Mouse (Mus musculus) midbrain, postnatal 0 days (tissue): ENCODE results near the gene Ptch2. TPM values are rescaled to one million over a fixed set of nuclear protein-coding genes. Genes with fewer than 3 reads are reported as not detected.

Experiments
- ATAC-seq: fragments of 200-750 bp; cut with Nextera tagmentation; 2 replicates; pipeline ENCODE4 v1.8.0; 2017; ENCODE audit warnings: moderate number of reproducible peaks, mild to moderate bottlenecking, moderate TSS enrichment, moderate library complexity; ENCODE audit not compliant: low FRiP score
- DNase-seq: peaks from one replicate; pipeline ENCODE4 v3.0.0-alpha.2; 2015; ENCODE audit warnings: low spot score
- H3K27ac ChIP-seq: fragments of 300-500 bp; sonication (generic); 2 replicates; pipeline ENCODE4 v1.5.1; 2014; ENCODE audit warnings: low read depth, mild to moderate bottlenecking, low read length, mixed read lengths
- H3K27me3 ChIP-seq: fragments of 300-500 bp; sonication (generic); 2 replicates; pipeline ENCODE4 v1.6.1; 2014; ENCODE audit warnings: low read length, control low read depth, mixed read lengths; ENCODE audit not compliant: insufficient read depth
- H3K36me3 ChIP-seq: fragments of 300-500 bp; sonication (generic); 2 replicates; pipeline ENCODE4 v1.6.1; 2014; ENCODE audit warnings: low read length, control low read depth, mixed read lengths; ENCODE audit not compliant: insufficient read depth
- H3K4me1 ChIP-seq: fragments of 300-500 bp; sonication (generic); 2 replicates; pipeline ENCODE4 v1.6.1; 2014; ENCODE audit warnings: mild to moderate bottlenecking, control low read depth, antibody characterized with exemption, low read length, mixed read lengths; ENCODE audit not compliant: insufficient read depth
- H3K4me2 ChIP-seq: fragments of 300-500 bp; sonication (generic); 2 replicates; pipeline ENCODE4 v1.6.1; 2014; ENCODE audit warnings: low read depth, mild to moderate bottlenecking, low read length, mixed read lengths; ENCODE audit not compliant: poor library complexity, severe bottlenecking
- H3K4me3 ChIP-seq: fragments of 300-500 bp; sonication (generic); 2 replicates; pipeline ENCODE4 v1.5.1; 2014; ENCODE audit warnings: low read depth, mild to moderate bottlenecking, low read length, moderate library complexity
- H3K9ac ChIP-seq: fragments of 300-500 bp; sonication (generic); replicated peaks from 2 replicates; pipeline ENCODE4 v1.6.1; 2014; ENCODE audit warnings: mild to moderate bottlenecking, low read length, moderate library complexity, mixed read lengths; ENCODE audit not compliant: poor library complexity, severe bottlenecking
- H3K9me3 ChIP-seq: fragments of 300-500 bp; sonication (generic); 2 replicates; pipeline ENCODE4 v1.6.1; 2016; ENCODE audit warnings: low read length, control low read depth
- CTCF ChIP-seq: IDR thresholded peaks from 2 replicates; pipeline ENCODE4 v1.5.1; 2016; ENCODE audit warnings: antibody characterized with exemption, mild to moderate bottlenecking
- WGBS: fragments of 180-500 bp; shearing (Covaris S2); extraction: QIAGEN DNeasy Blood & Tissue Kit; methylation state at CpG from one replicate; pipeline ENCODE4 v1.1.7; 2014; 5-methylcytosine and 5-hydroxymethylcytosine counted together
- polyA plus RNA-seq: library from polyadenylated mRNA; unstranded; fragments of >200 nt; fragmentation: Nextera tagmentation; extraction: Ambion mirVana; gene quantifications from 2 replicates; pipeline ENCODE4 v1.2.1, GENCODE M21; 2015
- total RNA-seq: library from RNA; depleted of rRNA; stranded (reverse); fragments of >200 nt; gene quantifications from 2 replicates; pipeline ENCODE4 v1.2.3, GENCODE M21; 2014

Ptch2 gene
- total and polyA plus RNA-seq, 2 experiments from 2014 or later = 3.7 to 12.2 TPM

DNA sequence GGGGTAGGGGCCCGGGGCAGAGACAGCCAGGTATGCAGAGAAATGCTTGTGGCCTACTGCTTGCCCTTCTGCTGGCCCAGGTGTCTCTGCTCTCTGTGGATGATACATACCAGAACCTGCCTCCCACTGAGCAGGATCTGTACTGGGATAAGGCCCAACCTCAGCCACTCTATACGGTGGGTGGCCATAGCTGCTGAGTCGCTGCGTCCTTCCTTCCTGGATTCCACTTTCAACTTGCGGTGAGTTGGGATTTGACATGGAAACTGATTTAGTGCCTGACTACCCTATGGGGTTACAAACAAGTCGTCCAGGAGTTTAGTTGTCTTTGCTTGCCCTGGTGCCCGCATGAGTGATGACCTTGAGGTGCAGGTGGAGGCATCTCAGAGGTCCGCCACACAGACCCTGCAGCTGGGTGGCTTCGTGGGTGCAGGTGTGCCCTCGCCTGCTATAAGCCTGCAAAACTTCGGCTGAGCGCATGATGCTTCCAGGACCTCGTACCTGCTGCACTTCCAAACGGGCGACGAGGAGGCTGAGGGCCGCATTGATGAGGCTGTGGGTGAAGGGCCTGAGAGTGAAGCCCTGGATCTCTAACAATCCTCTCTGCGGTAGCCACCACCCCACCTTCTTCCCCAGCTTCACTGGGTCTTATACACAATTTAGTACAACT, 52.3 kb downstream of the Ptch2 start:
- Histone ChIP-seq H3K4me3 (no peak overlapping the region), H3K4me2 (no peak overlapping the region), H3K27me3 (no peaks in the 10 kb centered on the region), H3K27ac (no peak overlapping the region), H3K36me3 (peaks cover 24% of the 10 kb centered on the region), H3K9ac (no peak overlapping the region), H3K4me1 (no peaks in the 10 kb centered on the region), H3K9me3 (no peaks in the 10 kb centered on the region)
- ATAC-seq (no peak), DNase-seq (no peak)
- no peak for TF ChIP-seq CTCF
- WGBS = 86% methylated on average over 18 of the region's 18 CpGs

DNA sequence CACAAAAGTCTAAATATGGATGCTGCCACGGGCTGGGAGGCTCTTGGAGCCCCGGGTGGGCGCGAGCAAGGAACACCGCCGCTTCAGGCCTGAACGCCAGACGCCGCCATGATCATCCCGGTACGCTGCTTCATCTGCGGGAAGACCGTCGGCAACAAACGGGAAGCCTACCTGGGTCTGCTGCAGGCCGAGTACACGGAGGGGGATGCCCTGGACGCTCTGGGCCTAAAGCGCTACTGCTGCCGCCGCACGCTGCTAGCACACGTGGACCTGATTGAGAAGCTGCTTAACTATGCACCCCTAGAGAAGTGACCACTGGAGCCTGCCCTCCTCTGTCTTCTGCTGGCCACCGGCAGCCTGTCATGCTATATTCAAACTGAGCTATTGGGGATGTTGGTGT, 52.9 kb downstream of the Ptch2 start:
- ATAC-seq (no peak), DNase-seq (no peak)
- Histone ChIP-seq H3K4me2 (no peak overlapping the region), H3K9ac (no peak overlapping the region), H3K27me3 (no peaks in the 10 kb centered on the region), H3K36me3 (peaks cover 28% of the 10 kb centered on the region), H3K27ac (no peak overlapping the region), H3K4me3 (no peak overlapping the region), H3K4me1 (no peaks in the 10 kb centered on the region), H3K9me3 (no peaks in the 10 kb centered on the region)
- TF ChIP-seq CTCF = no peak
- WGBS = 63% methylated on average over 24 of the region's 24 CpGs

DNA sequence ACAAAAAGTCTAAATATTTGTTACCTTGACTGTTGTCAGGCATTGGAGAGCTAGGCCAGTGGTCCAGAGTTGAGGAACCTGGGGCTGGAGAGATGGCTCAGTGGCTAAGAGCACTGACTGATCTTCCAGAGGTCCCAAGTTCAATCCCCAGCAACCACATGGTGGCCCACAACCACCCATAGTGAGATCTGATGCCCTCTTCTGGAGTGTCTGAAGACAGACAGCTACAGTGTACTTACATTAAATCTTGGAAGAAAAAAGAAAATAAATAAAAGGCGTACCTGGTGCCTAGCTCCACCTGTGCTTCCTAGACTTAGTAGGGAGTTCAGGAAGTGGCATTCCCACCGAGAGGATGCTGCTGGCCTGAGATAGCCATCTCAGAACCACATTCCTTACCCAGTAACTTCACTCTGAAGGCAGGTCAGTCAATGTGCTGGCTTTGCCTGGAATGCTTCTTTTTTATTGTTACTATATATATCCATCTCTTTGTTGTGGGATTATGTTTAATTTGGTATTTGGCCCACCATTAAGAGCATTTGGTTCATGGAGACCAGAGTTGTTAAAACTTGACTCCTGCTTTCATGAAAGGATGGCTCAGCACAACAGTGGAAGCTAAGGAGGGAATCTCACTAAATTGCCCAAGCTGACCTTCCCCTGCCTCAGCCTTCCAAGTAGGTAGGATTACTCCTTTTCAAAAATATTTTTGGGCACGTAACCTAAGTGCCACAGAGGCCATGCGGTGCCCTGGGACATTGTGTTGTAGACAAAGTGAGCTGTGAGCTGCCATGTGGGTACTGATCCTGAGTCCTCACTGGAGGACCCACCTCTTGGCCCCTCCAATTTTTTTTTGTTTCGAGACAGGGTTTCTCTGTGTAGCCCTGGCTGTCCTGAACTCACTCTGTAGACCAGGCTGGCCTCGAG, 53.7 kb downstream of the Ptch2 start:
- TF ChIP-seq CTCF = peak; percentile 25
- H3K27me3 ChIP-seq = no peaks in the 10 kb centered on the region
- H3K36me3 ChIP-seq = peaks cover 32% of the 10 kb centered on the region
- H3K9me3 ChIP-seq = no peaks in the 10 kb centered on the region
- no peak overlapping the region for H3K4me2 ChIP-seq
- DNase-seq (no peak), ATAC-seq (no peak)
- H3K4me3 ChIP-seq = no peak overlapping the region
- H3K9ac ChIP-seq = no peak overlapping the region
- WGBS = 77% methylated on average over 6 of the region's 6 CpGs
- H3K4me1 ChIP-seq = no peaks in the 10 kb centered on the region
- H3K27ac ChIP-seq = no peak overlapping the region

GRCm38 (mm10) chr4:117150212-117150733, 54.4 kb downstream of the Ptch2 start:
- ATAC-seq (no peak), DNase-seq (no peak)
- no peaks in the 10 kb centered on the region for H3K9me3 ChIP-seq
- H3K4me3 ChIP-seq = no peak overlapping the region
- no peak overlapping the region for H3K27ac ChIP-seq
- no peak overlapping the region for H3K4me2 ChIP-seq
- H3K4me1 ChIP-seq = no peaks in the 10 kb centered on the region
- TF ChIP-seq CTCF = no peak
- peaks cover 32% of the 10 kb centered on the region for H3K36me3 ChIP-seq
- H3K27me3 ChIP-seq = no peaks in the 10 kb centered on the region
- WGBS = 90% methylated on average over 6 of the region's 6 CpGs
- no peak overlapping the region for H3K9ac ChIP-seq

- 69% methylated on average over 1 of the region's 1 CpGs for WGBS
- no peak for TF ChIP-seq CTCF
Measured at GRCm38 (mm10) chr4:117151416-117151815, 55.5 kb downstream of the Ptch2 start.

GRCm38 (mm10) chr4:117152714-117153113, 56.8 kb downstream of the Ptch2 start:
- H3K9ac ChIP-seq = 0 out of 2 replicates have a peak overlapping the region, but pooled peaks have one; percentile 3
- peaks cover 32% of the 10 kb centered on the region for H3K36me3 ChIP-seq
- H3K9me3 ChIP-seq = no peaks in the 10 kb centered on the region
- no peak for TF ChIP-seq CTCF
- no peak overlapping the region for H3K27ac ChIP-seq
- 83% methylated on average over 5 of the region's 5 CpGs for WGBS
- DNase-seq (no peak), ATAC-seq (no peak)
- H3K4me3 ChIP-seq = no peak overlapping the region
- H3K4me1 ChIP-seq = no peaks in the 10 kb centered on the region
- H3K4me2 ChIP-seq = no peak overlapping the region
- no peaks in the 10 kb centered on the region for H3K27me3 ChIP-seq

More at GRCm38 (mm10) chr4:117151416-117151815, 55.5 kb downstream of the Ptch2 start:
- ATAC-seq (no peak), DNase-seq (no peak)
- H3K36me3 ChIP-seq = peaks cover 32% of the 10 kb centered on the region
- H3K4me2 ChIP-seq = no peak overlapping the region
- no peak overlapping the region for H3K27ac ChIP-seq
- H3K27me3 ChIP-seq = no peaks in the 10 kb centered on the region
- no peaks in the 10 kb centered on the region for H3K9me3 ChIP-seq
- no peaks in the 10 kb centered on the region for H3K4me1 ChIP-seq
- H3K9ac ChIP-seq = no peak overlapping the region
- no peak overlapping the region for H3K4me3 ChIP-seq
